Mouse (Mus musculus) left cerebral cortex, postnatal 36 days (tissue): ENCODE data around the gene Dclk2. TPM values are rescaled to one million over a fixed set of nuclear protein-coding genes. Genes with fewer than 3 reads are reported as not detected.

Experiments
- DNase-seq, 2 experiments: peaks; one replicate each; pipeline ENCODE4 v3.0.0; 2021 to 2022; ENCODE audit warnings: low spot score in 2 of 2, mixed read lengths in 1 of 2
- intact Hi-C: fragments of 180-260 bp; cut with DNase I; formaldehyde crosslinking; loops from one replicate; pipeline ENCODE4 v1.15.1; 2025
- total RNA-seq, 2 experiments: library from RNA; stranded (reverse); gene quantifications; 2 replicates each; pipeline ENCODE4 v1.2.3; 2021

Dclk2 gene
- total RNA-seq, 2 experiments from 2014 or later = 53.2 to 61.5 TPM

DNA sequence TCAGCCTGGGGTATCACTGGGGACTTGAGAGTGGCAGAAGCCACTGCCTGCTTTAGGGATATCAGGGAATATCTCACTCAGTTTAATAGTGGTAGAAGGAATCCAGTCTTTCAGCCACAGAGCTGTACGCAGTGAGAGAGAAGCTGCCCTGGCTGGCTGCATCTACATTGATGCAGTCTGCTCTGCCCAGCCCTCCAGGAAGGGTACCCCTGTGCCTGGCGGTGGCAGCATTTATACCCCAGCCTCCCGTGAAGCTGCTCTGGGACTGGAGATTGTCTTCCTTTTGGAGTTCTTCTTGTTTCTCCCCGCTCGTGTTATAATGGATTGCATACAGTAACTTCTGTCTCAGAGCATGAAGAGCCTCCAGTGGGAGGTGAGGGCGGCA lies 145.2 kb downstream of the Dclk2 start:
- DNase-seq = no peak
- intact Hi-C loops = no loop called here

DNA sequence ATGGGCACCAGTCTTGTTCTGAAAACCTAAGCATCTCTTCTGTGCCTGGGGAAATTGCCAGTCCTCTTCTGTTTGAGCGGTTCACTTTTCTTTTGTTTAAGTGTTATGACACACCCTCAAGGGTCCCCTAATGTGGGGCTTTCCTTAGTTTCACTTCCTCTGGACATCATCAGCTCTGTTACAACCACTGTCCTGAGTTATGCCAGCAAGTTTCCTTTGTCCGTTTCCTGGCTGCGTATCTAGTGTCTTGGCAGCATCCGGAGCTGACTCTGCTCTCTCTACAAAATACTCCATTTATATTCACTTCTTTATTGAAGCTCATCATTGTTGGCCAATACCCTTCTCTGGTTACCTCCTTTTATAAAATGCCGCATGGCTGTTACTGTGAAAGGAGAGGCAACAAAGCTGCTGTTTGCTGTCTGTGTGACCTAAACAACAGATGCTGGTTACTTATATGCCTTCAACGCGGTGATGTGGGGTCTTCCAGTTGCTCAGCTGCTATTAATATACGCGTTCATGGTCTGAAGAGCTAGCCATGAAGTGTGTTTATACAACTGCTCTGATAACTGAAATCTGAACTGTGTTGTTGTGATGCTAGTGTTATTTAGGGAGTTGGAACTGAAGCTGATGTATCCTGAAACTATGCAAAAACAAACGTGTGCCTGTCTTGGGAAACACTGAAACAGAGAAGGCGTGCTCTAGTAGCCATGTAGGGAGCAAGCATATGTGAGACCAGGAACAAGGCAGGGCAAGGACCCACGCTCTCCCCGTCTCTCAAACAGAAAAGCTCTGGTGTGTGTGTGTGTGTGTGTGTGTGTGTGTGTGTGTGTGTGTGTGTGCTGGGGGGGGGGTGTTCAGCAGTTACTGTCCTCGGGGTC lies 145.8 kb downstream of the Dclk2 start:
- intact Hi-C loops = no loop called here
- no peak for DNase-seq

DNA sequence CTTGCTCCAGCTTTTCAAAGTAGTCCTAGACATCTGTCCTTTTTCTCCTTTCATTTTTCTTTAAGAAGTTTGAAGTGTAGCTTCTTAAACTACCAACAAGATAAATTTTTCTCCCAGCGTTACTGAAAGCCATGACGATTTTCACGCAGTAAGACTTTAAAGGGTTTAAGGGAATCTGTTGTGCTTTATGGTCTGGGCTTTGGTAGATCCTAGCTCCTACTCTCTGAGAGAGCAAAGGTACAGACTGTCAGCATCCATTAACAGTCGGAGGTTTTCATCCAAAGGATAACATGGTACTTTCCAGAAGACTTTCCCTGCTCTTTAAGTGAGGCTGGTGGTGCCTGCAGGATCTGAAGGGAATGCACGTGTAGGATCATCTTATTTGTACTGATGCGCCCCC lies 151.7 kb downstream of the Dclk2 start:
- intact Hi-C loops = loop anchor here (10.0 kb wide), 1 partner anchor 444 kb away; no protein-coding TSS in a partner anchor
- no peak for DNase-seq

DNA sequence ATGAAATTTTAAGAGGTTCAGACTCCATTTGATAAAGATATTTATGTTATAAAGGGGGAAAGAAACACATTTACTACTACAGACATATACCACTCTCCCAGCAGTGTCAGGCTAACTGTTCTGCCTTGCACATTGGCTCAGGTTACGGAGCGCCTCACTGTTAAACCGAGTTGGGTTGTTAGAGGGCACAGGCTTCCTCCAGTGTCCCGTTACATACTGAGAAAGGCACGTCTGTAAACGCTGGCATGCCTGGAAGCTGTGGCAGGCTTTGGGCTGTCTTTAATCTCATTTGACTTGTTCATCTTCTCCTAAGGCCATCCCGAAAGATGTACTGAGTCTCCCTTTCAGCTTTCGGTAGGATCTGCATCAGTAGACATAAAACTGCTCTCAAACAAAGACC lies 152.1 kb downstream of the Dclk2 start:
- no peak for DNase-seq
- intact Hi-C loops = loop anchor here (10.0 kb wide), 1 partner anchor 444 kb away; no protein-coding TSS in a partner anchor

DNA sequence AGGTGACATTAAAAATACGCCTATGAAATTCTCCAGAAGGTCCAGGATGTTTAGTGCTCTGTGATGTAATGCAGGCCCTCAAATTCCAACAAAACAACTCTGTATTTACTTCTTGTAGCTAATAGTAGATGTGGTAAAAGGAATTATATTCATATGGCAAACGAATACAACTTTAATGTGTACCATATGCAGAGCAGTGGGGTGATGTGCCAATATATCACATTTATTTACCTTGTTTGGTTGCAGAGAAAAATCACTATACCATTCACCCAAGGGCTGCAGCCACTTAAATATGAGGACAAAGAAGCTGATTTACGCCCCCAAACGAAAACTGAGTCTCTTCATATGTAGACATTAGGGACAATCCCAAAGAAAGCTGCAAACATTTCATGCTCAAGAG lies 158.2 kb downstream of the Dclk2 start:
- intact Hi-C loops = loop anchor here (10.0 kb wide), 1 partner anchor 438 kb away; no protein-coding TSS in a partner anchor
- no peak for DNase-seq

DNA sequence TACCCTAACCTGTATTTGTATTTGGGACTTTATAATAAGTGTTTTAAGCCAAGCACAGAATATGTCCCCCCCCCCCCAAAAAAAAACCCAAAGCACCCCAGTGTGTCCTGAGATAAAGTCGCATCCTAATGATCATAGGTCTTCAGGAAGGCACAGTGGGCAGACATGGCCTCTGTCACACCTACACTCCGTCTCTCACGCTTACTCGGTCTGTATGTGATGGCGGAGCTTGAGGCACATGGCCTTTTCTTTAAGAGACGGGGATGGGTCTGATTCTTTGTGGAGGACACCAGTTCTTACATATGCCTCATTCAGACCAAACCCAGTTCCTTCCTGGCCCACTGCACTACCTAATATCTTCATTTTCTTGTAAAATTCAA lies 158.6 kb downstream of the Dclk2 start:
- no peak for DNase-seq
- intact Hi-C loops = loop anchor here (10.0 kb wide), 1 partner anchor 437 kb away; no protein-coding TSS in a partner anchor

DNA sequence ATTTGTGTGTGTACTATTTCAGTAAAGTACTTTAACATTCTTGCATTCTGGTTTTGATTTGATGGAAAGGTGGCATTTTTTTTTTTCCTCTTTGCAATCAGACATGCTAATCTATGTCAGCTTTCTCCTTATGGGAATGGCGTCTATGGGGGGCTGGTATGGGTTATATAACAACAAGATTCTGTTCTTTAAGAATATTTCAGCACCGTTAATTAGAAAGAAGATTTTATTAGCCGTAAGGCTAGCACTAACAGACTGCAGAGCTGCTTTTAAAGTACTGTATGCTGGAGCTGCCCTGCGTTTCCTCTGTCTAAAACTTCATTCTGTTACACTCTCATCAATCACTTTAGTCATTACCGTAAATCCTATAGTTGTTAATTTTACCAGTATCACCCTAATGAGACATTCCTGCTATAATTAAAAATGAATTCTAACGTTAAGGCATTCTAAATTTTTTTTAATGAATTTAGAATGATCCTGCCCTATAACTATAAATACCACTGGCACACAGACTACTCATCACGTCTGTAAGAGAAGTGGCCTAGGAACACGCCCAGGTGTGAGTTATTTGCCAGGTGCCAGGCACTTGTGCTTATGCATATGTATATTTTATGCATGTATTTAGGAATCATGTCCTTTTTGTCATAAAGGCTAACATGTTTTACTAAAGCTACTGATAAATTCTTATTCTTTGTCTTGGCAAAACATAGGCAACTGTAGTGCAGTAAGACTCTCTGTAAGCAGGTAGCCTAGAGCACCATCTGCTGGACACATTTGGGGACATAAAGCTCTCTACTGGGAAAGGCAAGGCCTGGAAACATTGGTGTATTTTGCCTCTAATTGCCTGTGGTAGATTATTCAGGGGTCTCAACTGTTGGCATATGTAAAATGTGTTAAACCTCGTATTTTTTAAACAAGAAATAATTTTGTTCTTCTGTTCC lies 159.3 kb downstream of the Dclk2 start:
- peak; percentile 52 to 63 for DNase-seq
- intact Hi-C loops = loop anchor here (10.0 kb wide), 1 partner anchor 437 kb away; no protein-coding TSS in a partner anchor

DNA sequence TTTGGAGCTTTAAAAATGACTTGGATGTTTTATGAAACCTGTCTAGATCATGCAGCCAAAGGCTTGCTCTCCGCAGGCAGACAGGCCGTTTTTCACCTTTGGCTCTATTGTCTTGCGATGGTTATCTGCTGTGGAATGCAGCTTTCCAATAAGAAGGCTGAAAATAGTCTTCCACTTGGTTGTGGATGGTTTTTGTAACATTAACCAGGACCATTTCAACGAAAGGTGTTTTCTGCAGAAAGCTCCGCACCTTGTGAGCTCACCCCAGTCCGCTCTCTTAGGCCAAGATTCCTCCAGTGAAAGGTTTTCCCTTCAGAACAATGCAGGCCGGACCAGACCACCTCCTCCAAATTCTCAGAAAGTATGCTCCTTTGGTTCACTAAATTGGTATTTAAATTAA lies 160.2 kb downstream of the Dclk2 start:
- no peak for DNase-seq
- intact Hi-C loops = loop anchor here (10.0 kb wide), 1 partner anchor 436 kb away; no protein-coding TSS in a partner anchor

DNA sequence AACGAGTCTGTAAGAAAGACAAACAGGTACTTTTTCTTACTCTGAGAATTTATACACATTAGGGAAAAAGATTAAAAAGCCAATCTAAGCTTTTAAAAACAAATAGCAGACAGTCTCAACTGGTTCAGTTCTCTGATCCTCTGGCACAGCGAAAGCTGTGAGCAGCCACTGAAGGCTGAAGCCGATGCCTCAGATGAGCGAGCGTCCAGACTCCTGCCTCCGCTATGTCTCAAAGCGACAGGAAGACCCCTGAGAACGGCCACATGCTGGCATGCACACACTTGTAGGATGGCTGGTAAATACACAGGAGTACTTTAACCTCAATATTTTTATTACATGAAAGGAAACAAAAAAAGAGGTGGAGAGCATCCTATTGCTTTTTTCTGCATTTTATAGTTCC lies 160.8 kb downstream of the Dclk2 start:
- no peak for DNase-seq
- intact Hi-C loops = loop anchor here (10.0 kb wide), 1 partner anchor 435 kb away; no protein-coding TSS in a partner anchor

DNA sequence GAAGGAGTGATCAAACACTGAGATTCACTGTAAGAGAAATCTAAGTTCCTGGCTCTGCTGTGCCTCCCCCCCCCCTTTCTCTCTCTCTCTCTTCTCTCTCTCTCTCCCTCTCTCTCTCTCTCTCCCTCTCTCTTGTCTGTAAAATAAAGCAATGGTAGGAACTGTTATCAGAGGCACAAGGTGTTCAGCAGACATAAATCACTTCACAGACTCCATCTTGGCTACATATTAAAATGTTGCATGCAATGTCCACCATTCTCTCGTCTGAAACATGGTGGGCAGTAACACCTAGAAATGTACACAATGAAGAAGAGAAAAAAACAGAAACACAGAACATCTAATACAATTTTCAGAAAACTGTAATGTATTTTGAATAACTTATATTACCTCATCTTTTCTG lies 161.3 kb downstream of the Dclk2 start:
- intact Hi-C loops = no loop called here
- no peak for DNase-seq

DNA sequence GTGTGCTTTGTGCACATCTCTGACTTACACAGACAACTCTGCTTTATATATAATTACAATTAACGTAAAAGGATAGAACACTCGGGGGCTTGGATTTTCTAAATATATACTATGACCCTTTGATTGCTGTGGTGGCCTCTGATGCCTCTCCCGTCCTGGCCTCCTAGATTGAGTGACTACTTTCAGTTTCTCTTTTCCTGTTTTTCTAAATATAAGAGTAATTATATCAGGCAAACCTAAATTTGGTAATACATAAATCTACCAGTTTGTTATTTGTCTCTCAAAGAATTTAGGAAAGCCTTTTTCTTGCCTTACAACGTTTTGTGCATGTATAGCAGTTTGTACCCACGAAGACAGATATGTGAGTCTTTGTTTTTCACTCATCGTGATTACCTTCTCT lies 161.9 kb downstream of the Dclk2 start:
- DNase-seq = no peak
- intact Hi-C loops = no loop called here

DNA sequence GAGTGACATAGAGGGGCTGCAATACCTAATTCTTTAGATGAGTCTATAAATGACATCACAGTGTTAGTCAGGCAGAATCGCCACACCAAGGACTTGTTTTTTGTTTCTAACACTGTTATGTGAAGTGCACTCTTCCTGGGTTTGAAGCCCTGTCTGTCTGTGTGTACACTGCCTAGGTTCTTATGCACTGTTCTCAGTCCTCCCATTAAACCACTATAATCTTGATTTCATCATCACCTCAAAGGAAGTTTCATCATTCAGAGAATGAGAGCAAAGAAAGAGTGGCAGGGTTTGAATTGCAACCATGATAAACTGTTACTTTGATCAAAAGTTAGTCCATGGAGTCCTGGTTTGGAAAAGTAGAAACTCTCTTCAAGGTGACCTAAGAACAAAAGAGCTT lies 164.1 kb downstream of the Dclk2 start:
- intact Hi-C loops = no loop called here
- no peak for DNase-seq

DNA sequence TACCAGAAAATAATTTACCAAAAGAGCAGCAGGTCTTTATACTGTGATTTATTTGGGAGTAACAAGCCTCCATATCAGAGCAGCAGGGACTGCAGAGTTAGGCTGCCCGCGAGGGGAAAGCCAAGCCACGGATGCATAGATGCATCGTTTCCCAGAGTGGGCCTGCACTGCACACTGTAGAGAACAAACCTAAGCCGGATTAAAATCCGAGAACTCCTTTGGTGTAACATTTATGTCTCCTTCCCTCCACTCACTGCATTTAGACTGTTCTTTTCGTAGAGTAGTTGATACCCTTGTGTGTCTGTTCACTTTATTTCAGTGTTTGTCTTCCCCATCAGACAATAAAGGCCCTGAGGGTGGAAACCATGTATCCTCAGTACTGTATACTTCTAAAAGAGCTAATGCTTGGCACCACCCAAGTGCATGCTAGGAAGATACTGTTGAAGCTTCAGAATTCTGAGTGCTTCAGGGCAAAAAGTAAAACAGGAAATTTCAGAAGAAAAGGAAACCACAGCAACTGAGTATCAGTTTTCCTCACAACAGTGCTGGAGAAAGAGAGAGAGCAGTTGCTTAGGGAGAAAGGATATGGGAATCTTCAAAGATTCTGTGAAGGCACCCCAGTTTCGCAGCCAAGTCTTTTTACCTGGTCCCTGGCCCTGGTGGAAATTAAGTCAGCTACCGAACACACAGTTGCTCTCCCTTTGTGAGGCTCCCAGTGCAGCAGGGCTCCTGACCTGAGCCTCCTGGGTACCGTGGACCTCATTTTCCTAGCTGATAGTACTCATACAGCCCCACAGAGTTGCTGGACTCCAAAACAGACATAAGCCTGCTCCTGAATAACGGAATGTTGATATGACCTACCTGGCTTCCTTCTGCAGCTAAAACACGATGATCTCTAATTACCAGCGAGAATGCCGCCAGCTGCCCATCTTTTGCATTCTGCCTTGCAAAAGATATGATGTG lies 165.8 kb downstream of the Dclk2 start:
- intact Hi-C loops = no loop called here
- no peak for DNase-seq

DNA sequence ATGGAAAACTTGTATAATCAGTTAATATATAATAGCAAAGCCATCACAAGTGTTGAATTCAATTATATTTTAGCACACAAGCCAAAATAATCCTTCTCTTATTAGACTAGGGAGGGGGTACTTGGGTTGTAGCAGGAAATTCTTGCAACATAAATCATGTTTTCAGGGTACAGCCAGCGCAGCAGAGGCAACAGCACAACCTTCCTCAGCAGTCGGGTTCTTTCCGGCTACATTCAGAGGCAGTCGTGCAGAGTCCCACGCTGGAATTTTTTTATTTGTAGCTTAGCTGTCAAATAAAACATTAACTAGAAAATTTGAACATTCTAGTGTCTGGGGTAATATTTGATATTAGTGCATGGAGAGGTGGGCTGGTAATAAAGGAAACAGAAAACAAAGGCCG lies 166.5 kb downstream of the Dclk2 start:
- intact Hi-C loops = no loop called here
- no peak for DNase-seq

DNA sequence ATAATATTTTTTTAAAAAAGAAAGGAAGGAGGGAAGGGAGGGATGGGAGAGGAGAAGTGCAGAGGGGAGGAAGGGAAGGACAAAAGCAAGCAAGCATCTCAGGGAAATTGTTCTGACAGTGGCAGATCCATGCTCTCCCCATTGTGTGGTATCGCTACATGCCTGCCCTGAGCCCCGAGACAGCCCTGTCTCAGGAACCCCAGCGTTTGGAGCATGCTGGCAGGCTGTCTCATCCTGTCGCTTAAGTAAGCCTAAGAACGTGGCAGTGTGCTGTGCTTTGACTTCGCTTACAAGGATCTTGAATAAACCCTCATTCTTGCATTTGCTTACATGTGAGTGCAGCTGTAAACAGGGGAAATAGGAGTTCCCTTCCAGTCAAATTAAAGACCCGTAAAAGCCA lies 170.0 kb downstream of the Dclk2 start:
- DNase-seq = no peak
- intact Hi-C loops = no loop called here

DNA sequence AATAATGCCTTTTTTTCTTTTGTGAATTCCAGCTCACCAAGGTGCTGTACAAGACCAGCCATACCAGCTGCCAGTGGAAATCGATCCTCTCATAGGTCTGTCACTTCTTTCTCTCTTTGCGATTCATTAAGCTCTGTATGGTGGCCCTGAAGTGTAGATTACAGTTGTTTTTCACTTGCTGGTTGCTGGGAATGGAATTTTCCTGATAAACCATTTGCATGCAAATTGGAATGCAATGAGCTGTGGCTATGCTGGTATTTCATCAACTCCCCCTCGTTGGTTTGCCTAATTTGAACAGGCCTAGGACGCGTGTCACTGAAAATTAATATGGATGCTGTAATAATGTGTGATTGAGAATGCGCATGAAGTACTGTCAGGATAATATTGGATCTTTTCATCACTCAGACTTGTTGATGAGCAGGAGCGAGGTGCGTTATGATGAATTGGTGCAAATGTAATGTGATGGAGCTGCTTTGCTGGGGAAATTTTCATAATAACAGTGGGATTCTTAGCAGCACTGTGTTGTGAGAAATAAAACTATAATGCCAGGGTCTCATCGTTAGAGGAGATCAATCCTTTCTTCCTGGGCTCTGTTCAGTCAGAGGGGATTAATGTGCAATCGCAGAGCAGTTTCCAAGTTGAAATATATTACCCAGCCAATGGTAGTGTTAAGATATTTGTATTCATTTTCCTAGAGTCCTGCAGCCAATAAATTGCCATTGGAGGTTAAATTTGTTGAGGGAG lies 174.7 kb downstream of the Dclk2 start:
- DNase-seq = no peak
- intact Hi-C loops = no loop called here

DNA sequence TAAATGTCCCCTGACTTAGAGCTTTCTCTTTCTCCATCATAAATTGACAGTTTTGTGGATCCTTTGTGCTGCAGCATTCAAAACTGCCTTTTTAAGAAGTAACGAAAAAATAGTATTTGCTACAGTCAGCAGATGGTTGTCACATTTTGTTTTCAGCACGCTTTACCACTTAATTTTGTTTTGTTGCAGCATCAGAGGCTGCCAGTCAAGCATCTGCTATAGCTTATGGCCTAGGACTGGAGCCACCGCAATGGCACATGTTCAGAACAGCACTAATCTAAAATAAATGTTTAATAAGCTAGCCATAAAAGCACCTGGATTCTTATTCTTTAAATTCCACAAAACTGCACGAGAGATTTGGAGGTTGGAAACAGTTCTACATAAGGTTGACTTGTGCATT lies 175.3 kb downstream of the Dclk2 start:
- intact Hi-C loops = no loop called here
- DNase-seq = no peak

DNA sequence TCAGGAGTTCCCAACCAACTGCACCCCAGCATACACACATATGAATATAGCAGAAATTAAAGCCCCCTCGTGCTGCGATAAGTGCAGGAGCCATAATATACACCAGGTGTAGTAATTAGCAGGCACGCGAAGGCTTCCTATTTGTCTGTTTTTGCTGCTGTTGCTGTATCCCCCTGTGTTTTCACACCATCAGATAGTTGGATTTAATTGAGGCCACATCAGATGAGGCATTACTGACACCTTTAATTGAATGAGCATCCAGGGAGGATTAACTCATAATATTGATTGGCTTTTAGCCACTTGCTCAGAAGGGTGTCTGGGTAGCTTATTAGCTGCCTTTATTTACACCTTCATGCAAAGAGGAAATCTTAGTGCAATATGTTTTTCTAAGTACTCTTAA lies 180.9 kb downstream of the Dclk2 start:
- no peak for DNase-seq
- intact Hi-C loops = no loop called here

DNA sequence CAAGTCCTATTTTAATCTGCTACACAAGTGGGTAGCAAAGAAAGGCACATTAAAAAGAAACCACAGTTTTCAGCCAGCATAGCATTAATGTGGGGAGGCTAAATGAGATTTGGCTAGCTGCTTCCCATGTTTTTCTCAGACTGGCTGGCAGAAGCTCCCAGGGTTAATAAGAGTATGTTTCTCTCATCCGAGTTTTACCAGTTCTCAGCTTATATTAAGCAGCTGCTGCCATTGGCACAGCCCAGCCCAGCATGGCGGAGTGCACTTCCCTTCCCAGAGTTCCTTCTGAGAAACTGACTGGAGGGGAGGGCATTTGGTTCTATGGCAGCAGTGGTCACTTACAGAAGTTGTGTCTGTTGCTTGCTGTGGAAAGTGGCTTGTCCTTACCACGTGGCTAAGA lies 181.8 kb downstream of the Dclk2 start:
- DNase-seq = no peak
- intact Hi-C loops = no loop called here
